Mouse (Mus musculus): ENCODE data around the gene Gm45234. TPM values are rescaled to one million over a fixed set of nuclear protein-coding genes. Genes with fewer than 3 reads are reported as not detected.

Gm45234 gene
- polyA plus RNA-seq, 1 experiment, result not detected

DNA sequence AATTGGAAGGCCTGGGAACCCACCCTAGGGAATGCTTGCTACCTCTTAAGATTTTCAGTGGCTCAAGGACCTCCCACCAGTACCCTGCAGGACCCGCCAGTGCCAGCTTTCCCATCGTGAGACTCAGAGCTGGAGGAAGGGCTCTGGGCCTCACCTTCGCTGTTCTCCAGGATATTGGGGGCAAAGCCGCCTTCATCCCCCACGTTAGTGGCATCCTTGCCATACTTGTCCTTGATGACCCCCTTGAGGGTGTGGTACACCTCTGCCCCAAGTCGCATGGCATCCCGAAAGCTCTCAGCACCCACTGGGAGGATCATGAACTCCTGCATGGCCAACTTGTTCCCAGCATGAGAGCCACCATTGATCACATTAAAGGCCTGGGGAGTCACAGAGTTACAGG is 10.1 kb upstream of the Gm45234 start:
- peaks cover 27% of the 10 kb centered on the region for H3K4me1 ChIP-seq (ENCODE audit: control insufficient read depth, insufficient read depth, low read length)
- no peak for DNase-seq
- no peaks in the 10 kb centered on the region for H3K27me3 ChIP-seq (ENCODE audit: control insufficient read depth, insufficient read depth, low read length)
- WGBS, result 67% methylated on average over 7 of the region's 7 CpGs
- no peak overlapping the region for H3K27ac ChIP-seq (ENCODE audit: insufficient read depth, low read length)
- no peak overlapping the region for H3K4me3 ChIP-seq (replicated peaks; ENCODE audit: insufficient read depth, low read depth, low read length)
- no peak for TF ChIP-seq CTCF (IDR thresholded peaks at IDR 0.05; ENCODE audit: borderline replicate concordance, insufficient read depth, low read depth, low read length)
- TF ChIP-seq POLR2A (IDR thresholded peaks at IDR 0.05; ENCODE audit: borderline replicate concordance, insufficient read depth, low read length), result no peak

- H3K27ac ChIP-seq (ENCODE audit: insufficient read depth, low read length), result peak overlapping the region; percentile 31; the same call in 1 of the 2 replicates
- peaks cover 12% of the 10 kb centered on the region for H3K4me1 ChIP-seq (ENCODE audit: control insufficient read depth, insufficient read depth, low read length)
- peak overlapping the region; percentile 0 for H3K4me3 ChIP-seq (replicated peaks; ENCODE audit: insufficient read depth, low read depth, low read length)
- peak; percentile 92 for TF ChIP-seq CTCF (IDR thresholded peaks at IDR 0.05; ENCODE audit: borderline replicate concordance, insufficient read depth, low read depth, low read length)
- peak; percentile 40; the same call in 1 of the 2 replicates for TF ChIP-seq POLR2A (IDR thresholded peaks at IDR 0.05; ENCODE audit: borderline replicate concordance, insufficient read depth, low read length)
- peak; percentile 85 to 86 for DNase-seq
- WGBS, result 3% methylated on average over 5 of the region's 5 CpGs
- H3K27me3 ChIP-seq (ENCODE audit: control insufficient read depth, insufficient read depth, low read length), result no peaks in the 10 kb centered on the region
Observed at GRCm38 (mm10) chr6:124759259-124759658, 3.4 kb upstream of the Gm45234 start.

DNA sequence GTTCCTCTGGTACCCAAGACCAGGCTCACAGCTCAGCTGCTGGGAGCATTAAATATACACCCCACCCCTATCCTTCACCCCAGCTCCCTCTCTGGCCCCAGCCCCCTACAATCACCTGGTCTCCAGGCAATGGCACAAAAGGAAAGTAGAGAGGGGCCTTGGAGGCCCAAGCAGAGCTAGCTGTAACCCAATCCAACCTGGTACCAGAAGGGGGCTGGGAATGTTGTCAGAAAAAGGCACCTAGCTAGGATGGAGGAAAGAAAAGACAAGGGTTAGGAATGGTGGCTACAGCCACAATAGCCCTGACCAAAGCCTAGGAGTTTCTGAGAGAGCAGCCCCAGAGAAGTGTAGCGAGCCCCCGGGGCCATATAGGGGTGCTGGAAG is 3.0 kb upstream of the Gm45234 start:
- Histone ChIP-seq H3K27ac (ENCODE audit: insufficient read depth, low read length) (peak overlapping the region; percentile 96; the same call in 1 of the 2 replicates), H3K27me3 (ENCODE audit: control insufficient read depth, insufficient read depth, low read length) (no peaks in the 10 kb centered on the region), H3K4me1 (ENCODE audit: control insufficient read depth, insufficient read depth, low read length) (peaks cover 12% of the 10 kb centered on the region), H3K4me3 (replicated peaks; ENCODE audit: insufficient read depth, low read depth, low read length) (no peak overlapping the region)
- peak; percentile 22 to 37 for DNase-seq
- WGBS, result 24% methylated on average over 2 of the region's 2 CpGs
- no peak for TF ChIP-seq CTCF (IDR thresholded peaks at IDR 0.05; ENCODE audit: borderline replicate concordance, insufficient read depth, low read depth, low read length)
- TF ChIP-seq POLR2A (IDR thresholded peaks at IDR 0.05; ENCODE audit: borderline replicate concordance, insufficient read depth, low read length), result no peak

GRCm38 (mm10) chr6:124757909-124758848 is 2.4 kb upstream of the Gm45234 start:
- Histone ChIP-seq H3K27ac (ENCODE audit: insufficient read depth, low read length) (peak overlapping the region; percentile 96), H3K27me3 (ENCODE audit: control insufficient read depth, insufficient read depth, low read length) (no peaks in the 10 kb centered on the region), H3K4me3 (replicated peaks; ENCODE audit: insufficient read depth, low read depth, low read length) (peak overlapping the region; percentile 95), H3K4me1 (ENCODE audit: control insufficient read depth, insufficient read depth, low read length) (peaks cover 7% of the 10 kb centered on the region)
- TF ChIP-seq POLR2A (IDR thresholded peaks at IDR 0.05; ENCODE audit: borderline replicate concordance, insufficient read depth, low read length) (peak; percentile 32; the same call in 1 of the 2 replicates), CTCF (IDR thresholded peaks at IDR 0.05; ENCODE audit: borderline replicate concordance, insufficient read depth, low read depth, low read length) (no peak)
- 6% methylated on average over 5 of the region's 5 CpGs for WGBS
- DNase-seq, result peak; percentile 80 to 85

GRCm38 (mm10) chr6:124757351-124757880 is 1.6 kb upstream of the Gm45234 start:
- peak overlapping the region; percentile 95 for H3K4me3 ChIP-seq (replicated peaks; ENCODE audit: insufficient read depth, low read depth, low read length)
- TF ChIP-seq CTCF (IDR thresholded peaks at IDR 0.05; ENCODE audit: borderline replicate concordance, insufficient read depth, low read depth, low read length) (no peak), POLR2A (IDR thresholded peaks at IDR 0.05; ENCODE audit: borderline replicate concordance, insufficient read depth, low read length) (no peak)
- H3K27ac ChIP-seq (ENCODE audit: insufficient read depth, low read length), result peak overlapping the region; percentile 96
- peaks cover 7% of the 10 kb centered on the region for H3K4me1 ChIP-seq (ENCODE audit: control insufficient read depth, insufficient read depth, low read length)
- under 1% methylated on average over 5 of the region's 5 CpGs for WGBS
- H3K27me3 ChIP-seq (ENCODE audit: control insufficient read depth, insufficient read depth, low read length), result no peaks in the 10 kb centered on the region
- DNase-seq, result peak in 1 of 2 experiments; percentile 42

GRCm38 (mm10) chr6:124756652-124757350 is 980 bp upstream of the Gm45234 start:
- Histone ChIP-seq H3K4me3 (replicated peaks; ENCODE audit: insufficient read depth, low read depth, low read length) (peak overlapping the region; percentile 95), H3K4me1 (ENCODE audit: control insufficient read depth, insufficient read depth, low read length) (peaks cover 7% of the 10 kb centered on the region), H3K27ac (ENCODE audit: insufficient read depth, low read length) (peak overlapping the region; percentile 96), H3K27me3 (ENCODE audit: control insufficient read depth, insufficient read depth, low read length) (no peaks in the 10 kb centered on the region)
- peak; percentile 87 to 88 for DNase-seq
- peak; percentile 48 for TF ChIP-seq POLR2A (IDR thresholded peaks at IDR 0.05; ENCODE audit: borderline replicate concordance, insufficient read depth, low read length)
- TF ChIP-seq CTCF (IDR thresholded peaks at IDR 0.05; ENCODE audit: borderline replicate concordance, insufficient read depth, low read depth, low read length), result no peak
- WGBS, result under 1% methylated on average over 43 of the region's 54 CpGs

GRCm38 (mm10) chr6:124755306-124755705 is 515 bp downstream of the Gm45234 start:
- peak overlapping the region; percentile 95 for H3K4me3 ChIP-seq (replicated peaks; ENCODE audit: insufficient read depth, low read depth, low read length)
- H3K4me1 ChIP-seq (ENCODE audit: control insufficient read depth, insufficient read depth, low read length), result peaks cover 7% of the 10 kb centered on the region
- TF ChIP-seq CTCF (IDR thresholded peaks at IDR 0.05; ENCODE audit: borderline replicate concordance, insufficient read depth, low read depth, low read length) (no peak), POLR2A (IDR thresholded peaks at IDR 0.05; ENCODE audit: borderline replicate concordance, insufficient read depth, low read length) (no peak)
- DNase-seq, result no peak
- peak overlapping the region; percentile 85; the same call in 1 of the 2 replicates for H3K27ac ChIP-seq (ENCODE audit: insufficient read depth, low read length)
- no peaks in the 10 kb centered on the region for H3K27me3 ChIP-seq (ENCODE audit: control insufficient read depth, insufficient read depth, low read length)
- 1% methylated on average over 3 of the region's 3 CpGs for WGBS
